Mouse (Mus musculus) forebrain, embryonic 16.5 days (tissue): ENCODE data around the gene Ubald1. TPM values are rescaled to one million over a fixed set of nuclear protein-coding genes. Genes with fewer than 3 reads are reported as not detected.

Experiments
- ATAC-seq: fragments of 200-750 bp; cut with Nextera tagmentation; 2 replicates; pipeline ENCODE4 v1.8.0; 2017; ENCODE audit warnings: mild to moderate bottlenecking, moderate library complexity
- H3K27ac ChIP-seq: fragments of 300-500 bp; sonication (generic); 2 replicates; pipeline ENCODE4 v1.5.1; 2014; ENCODE audit warnings: low read length, control low read depth
- H3K27me3 ChIP-seq: fragments of 300-500 bp; sonication (generic); replicated peaks from 2 replicates; pipeline ENCODE4 v1.6.1; 2014; ENCODE audit warnings: low read length; ENCODE audit not compliant: control insufficient read depth, insufficient read depth
- H3K36me3 ChIP-seq: fragments of 300-500 bp; sonication (generic); 2 replicates; pipeline ENCODE4 v1.6.1; 2014; ENCODE audit not compliant: control insufficient read depth, insufficient read depth
- H3K4me1 ChIP-seq: fragments of 300-500 bp; sonication (generic); replicated peaks from 2 replicates; pipeline ENCODE4 v1.6.1; 2014; ENCODE audit warnings: low read length; ENCODE audit not compliant: control insufficient read depth, insufficient read depth
- H3K4me2 ChIP-seq: fragments of 300-500 bp; sonication (generic); 2 replicates; pipeline ENCODE4 v1.6.1; 2014; ENCODE audit warnings: mild to moderate bottlenecking, low read length, control low read depth
- H3K4me3 ChIP-seq: fragments of 300-500 bp; sonication (generic); replicated peaks from 2 replicates; pipeline ENCODE4 v1.5.1; 2014; ENCODE audit warnings: mild to moderate bottlenecking, low read length, control low read depth
- H3K9ac ChIP-seq: fragments of 300-500 bp; sonication (generic); replicated peaks from 2 replicates; pipeline ENCODE4 v1.6.1; 2014; ENCODE audit warnings: low read depth, low read length, control low read depth
- H3K9me3 ChIP-seq: fragments of 300-500 bp; sonication (generic); 2 replicates; pipeline ENCODE4 v1.6.1; 2016; ENCODE audit warnings: low read length; ENCODE audit not compliant: control insufficient read depth
- WGBS: fragments of 180-500 bp; shearing (Covaris S2); extraction: QIAGEN DNeasy Blood & Tissue Kit; methylation state at CpG from one replicate; pipeline ENCODE4 v1.1.7; 2014; 5-methylcytosine and 5-hydroxymethylcytosine counted together
- polyA plus RNA-seq: library from polyadenylated mRNA; unstranded; fragments of >200 nt; fragmentation: Nextera tagmentation; extraction: Ambion mirVana; gene quantifications from 2 replicates; pipeline ENCODE4 v1.2.1, GENCODE M21; 2015

The Ubald1 gene
- polyA plus RNA-seq, 1 experiment from 2014 or later, result 51.8 TPM

DNA sequence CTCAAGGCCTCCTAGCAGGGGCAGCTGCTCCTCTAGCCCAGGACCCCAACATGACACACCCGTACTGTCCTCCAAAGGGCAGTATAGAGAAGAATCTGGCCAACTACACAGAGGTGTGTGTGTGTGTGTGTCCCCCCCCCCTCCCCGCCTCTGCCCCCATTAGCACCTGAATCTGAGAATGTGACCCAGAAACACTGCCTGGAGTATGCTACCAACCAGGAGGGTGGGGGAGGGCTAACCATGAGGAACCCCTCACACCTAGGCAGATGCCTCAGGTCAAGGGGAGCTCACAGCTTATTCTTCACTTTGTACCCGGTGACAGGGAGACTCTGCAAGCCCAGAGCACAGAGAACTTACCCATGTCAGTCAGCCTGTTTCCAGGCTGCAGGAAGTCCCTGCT is 2.4 kb downstream of the Ubald1 start:
- 80% methylated on average over 3 of the region's 3 CpGs for WGBS
- no peak for ATAC-seq
- H3K36me3 ChIP-seq, result no peaks in the 10 kb centered on the region
- peak overlapping the region; percentile 62 for H3K4me2 ChIP-seq
- peaks cover 33% of the 10 kb centered on the region for H3K4me1 ChIP-seq
- no peaks in the 10 kb centered on the region for H3K9me3 ChIP-seq
- peak overlapping the region; percentile 92; the same call in 1 of the 2 replicates for H3K4me3 ChIP-seq
- no peaks in the 10 kb centered on the region for H3K27me3 ChIP-seq
- H3K9ac ChIP-seq, result no peak overlapping the region
- H3K27ac ChIP-seq, result no peak overlapping the region

DNA sequence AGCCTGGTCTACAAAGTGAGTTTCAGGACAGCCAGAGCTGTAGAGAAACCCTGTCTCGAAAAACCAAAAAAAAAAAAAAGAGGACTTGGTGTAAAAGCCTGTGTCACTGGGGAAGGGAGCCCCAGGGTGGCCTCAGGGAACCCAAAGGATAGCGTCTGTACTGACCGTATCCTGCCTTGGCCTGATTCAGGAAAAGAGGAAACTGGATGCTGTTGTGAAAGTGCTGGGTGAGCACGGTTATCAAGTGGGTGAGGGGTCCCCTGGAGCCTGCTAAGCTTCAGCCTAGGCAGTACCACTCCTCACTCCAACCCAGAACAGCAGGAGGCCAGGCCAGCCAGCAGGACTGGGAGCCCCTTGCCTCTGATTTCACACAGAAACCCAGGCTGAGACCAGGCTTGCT is 2.9 kb downstream of the Ubald1 start:
- ATAC-seq, result no peak
- H3K9me3 ChIP-seq, result no peaks in the 10 kb centered on the region
- H3K27ac ChIP-seq, result no peak overlapping the region
- no peaks in the 10 kb centered on the region for H3K27me3 ChIP-seq
- WGBS, result 87% methylated on average over 4 of the region's 4 CpGs
- no peak overlapping the region for H3K4me3 ChIP-seq
- no peak overlapping the region for H3K9ac ChIP-seq
- peaks cover 33% of the 10 kb centered on the region for H3K4me1 ChIP-seq
- H3K36me3 ChIP-seq, result no peaks in the 10 kb centered on the region
- H3K4me2 ChIP-seq, result no peak overlapping the region

DNA sequence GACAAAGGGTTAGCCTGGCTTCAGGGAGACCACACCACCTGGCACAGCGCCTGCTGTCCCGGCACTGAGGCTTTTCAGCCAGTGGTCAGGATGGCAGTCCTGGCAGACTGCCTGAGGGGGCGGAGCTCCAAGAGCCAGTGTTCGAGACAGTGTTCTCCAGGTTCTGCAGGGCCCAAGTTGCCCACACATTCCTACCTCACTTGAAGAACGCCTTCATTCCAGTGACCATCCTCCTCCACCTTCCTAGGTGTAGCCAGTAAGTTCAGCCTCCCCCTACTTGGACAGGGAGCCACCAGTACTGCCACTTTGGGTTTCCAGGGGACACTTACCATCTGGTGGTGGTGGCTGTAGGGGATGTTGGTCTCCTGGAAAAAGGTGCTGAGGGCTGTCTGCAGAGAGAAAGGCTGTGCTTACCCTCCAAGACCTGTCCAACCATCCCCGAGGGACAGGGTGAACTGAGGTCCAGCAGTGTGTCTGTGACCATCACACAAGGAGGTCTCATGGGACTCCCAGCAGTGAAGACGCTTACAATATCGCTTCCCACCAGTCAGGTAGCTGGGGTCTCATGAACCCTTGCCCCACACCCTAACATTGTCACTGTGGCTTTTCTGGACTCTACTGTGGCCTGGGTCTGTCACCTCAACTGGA is 4.0 kb downstream of the Ubald1 start:
- ATAC-seq, result no peak
- 63% methylated on average over 8 of the region's 8 CpGs for WGBS
- Histone ChIP-seq H3K27ac (no peak overlapping the region), H3K4me2 (no peak overlapping the region), H3K9ac (no peak overlapping the region), H3K36me3 (no peaks in the 10 kb centered on the region), H3K4me3 (no peak overlapping the region), H3K9me3 (no peaks in the 10 kb centered on the region), H3K27me3 (no peaks in the 10 kb centered on the region), H3K4me1 (peaks cover 26% of the 10 kb centered on the region)

- no peak for ATAC-seq
- Histone ChIP-seq H3K27me3 (no peaks in the 10 kb centered on the region), H3K4me2 (no peak overlapping the region), H3K36me3 (no peaks in the 10 kb centered on the region), H3K27ac (no peak overlapping the region), H3K9ac (no peak overlapping the region), H3K4me1 (peaks cover 23% of the 10 kb centered on the region), H3K4me3 (no peak overlapping the region), H3K9me3 (no peaks in the 10 kb centered on the region)
- WGBS, result 82% methylated on average over 21 of the region's 23 CpGs
These were observed 4.7 kb downstream of the Ubald1 start for GRCm38 (mm10) chr16:4875198-4876032.

DNA sequence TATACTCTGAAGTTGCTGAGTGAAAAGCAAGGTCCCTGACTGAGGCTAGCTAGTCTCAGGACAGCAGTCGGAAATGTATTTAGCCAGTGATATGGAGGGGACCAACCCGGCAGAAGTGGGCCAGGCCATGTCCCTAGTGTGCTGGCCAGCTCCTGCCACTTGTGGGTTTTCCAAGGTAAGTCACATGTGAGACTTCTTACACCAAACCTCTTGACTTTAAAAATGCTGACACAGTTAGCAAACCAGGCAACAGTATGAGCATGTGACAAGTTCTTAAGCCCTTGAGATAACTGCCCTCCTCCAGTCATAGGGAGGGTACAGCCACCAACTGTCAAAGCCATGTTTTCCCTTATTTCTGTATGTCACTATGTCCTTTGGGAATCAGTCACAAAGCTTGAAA is 8.2 kb downstream of the Ubald1 start:
- Histone ChIP-seq H3K4me1 (peaks cover 9% of the 10 kb centered on the region), H3K4me3 (no peak overlapping the region), H3K27me3 (no peaks in the 10 kb centered on the region), H3K27ac (no peak overlapping the region), H3K4me2 (no peak overlapping the region), H3K9me3 (no peaks in the 10 kb centered on the region), H3K36me3 (no peaks in the 10 kb centered on the region), H3K9ac (no peak overlapping the region)
- no peak for ATAC-seq
- whole genome bisulfite sequencing, result 85% methylated on average over 2 of the region's 2 CpGs

- Histone ChIP-seq H3K4me2 (no peak overlapping the region), H3K36me3 (no peaks in the 10 kb centered on the region), H3K4me1 (no peaks in the 10 kb centered on the region; the same call in 1 of the 2 replicates), H3K9ac (no peak overlapping the region), H3K9me3 (no peaks in the 10 kb centered on the region), H3K27ac (no peak overlapping the region), H3K4me3 (no peak overlapping the region), H3K27me3 (no peaks in the 10 kb centered on the region)
- 98% methylated on average over 5 of the region's 5 CpGs for WGBS
- ATAC-seq, result no peak
These were observed 9.6 kb downstream of the Ubald1 start for GRCm38 (mm10) chr16:4870490-4870889.

- no peak overlapping the region for H3K9ac ChIP-seq
- H3K4me1 ChIP-seq, result no peaks in the 10 kb centered on the region
- no peaks in the 10 kb centered on the region for H3K9me3 ChIP-seq
- no peak overlapping the region for H3K4me2 ChIP-seq
- ATAC-seq, result no peak
- H3K27me3 ChIP-seq, result no peaks in the 10 kb centered on the region
- no peaks in the 10 kb centered on the region for H3K36me3 ChIP-seq
- no peak overlapping the region for H3K4me3 ChIP-seq
- 73% methylated on average over 7 of the region's 7 CpGs for whole genome bisulfite sequencing
- no peak overlapping the region for H3K27ac ChIP-seq
These were observed 13.9 kb downstream of the Ubald1 start for GRCm38 (mm10) chr16:4866101-4866695.

DNA sequence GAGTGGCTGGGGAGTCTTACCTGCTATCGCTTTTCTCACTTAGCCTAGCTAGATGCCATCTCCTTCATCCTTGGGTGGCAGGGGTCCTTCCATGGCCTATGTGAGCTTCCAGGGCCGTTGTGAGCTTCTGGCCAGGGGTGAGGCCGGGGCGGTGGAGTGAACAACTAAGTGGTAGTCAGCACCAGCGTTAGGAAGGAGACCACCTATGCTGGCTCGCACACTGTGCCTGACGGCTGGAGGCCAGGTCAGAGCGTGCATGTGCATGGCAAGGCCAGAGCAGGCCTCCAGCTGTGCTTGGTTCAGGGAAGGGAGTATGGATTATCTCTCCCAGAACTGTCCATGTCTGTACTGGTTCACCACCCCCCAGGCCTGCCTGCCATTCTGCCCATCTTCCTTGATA is 16.4 kb downstream of the Ubald1 start:
- no peaks in the 10 kb centered on the region for H3K36me3 ChIP-seq
- H3K27ac ChIP-seq, result no peak overlapping the region
- WGBS, result 89% methylated on average over 8 of the region's 8 CpGs
- H3K4me2 ChIP-seq, result no peak overlapping the region
- no peaks in the 10 kb centered on the region for H3K9me3 ChIP-seq
- ATAC-seq, result no peak
- no peak overlapping the region for H3K9ac ChIP-seq
- no peaks in the 10 kb centered on the region for H3K27me3 ChIP-seq
- no peaks in the 10 kb centered on the region for H3K4me1 ChIP-seq
- H3K4me3 ChIP-seq, result no peak overlapping the region

DNA sequence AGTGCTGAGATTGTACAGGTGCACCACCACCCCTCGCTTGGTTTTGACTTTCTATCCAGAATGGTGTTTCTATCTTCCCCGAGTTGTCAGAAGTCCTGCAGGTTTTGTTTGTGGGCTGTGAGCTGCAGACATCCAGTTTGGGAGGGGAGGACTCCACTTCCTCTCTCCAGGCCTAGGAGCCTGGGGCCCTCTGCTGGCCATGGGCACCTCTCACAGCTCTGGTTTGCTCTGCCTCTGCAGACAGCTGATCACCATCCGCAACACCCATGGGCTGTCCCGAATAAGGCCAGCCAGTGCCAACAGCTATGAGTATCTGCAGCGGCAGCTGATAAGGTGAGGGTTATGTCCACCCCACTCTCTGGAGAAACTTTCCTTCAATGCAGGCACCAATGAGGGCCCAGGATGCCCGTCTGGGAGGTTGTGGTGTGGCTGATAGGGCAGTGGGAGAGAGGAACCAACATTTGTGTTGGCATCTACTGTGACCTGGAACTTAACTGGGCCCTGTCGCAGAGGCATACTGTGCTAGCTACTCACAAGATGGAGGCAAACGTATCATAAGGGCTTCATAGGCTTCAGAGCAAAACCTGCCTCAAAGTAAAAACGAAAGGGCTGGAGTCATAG is 17.1 kb downstream of the Ubald1 start:
- Histone ChIP-seq H3K9me3 (no peaks in the 10 kb centered on the region), H3K9ac (no peak overlapping the region), H3K27me3 (no peaks in the 10 kb centered on the region), H3K36me3 (no peaks in the 10 kb centered on the region), H3K4me2 (no peak overlapping the region), H3K4me1 (no peaks in the 10 kb centered on the region), H3K4me3 (no peak overlapping the region), H3K27ac (no peak overlapping the region)
- WGBS, result 55% methylated on average over 9 of the region's 9 CpGs
- ATAC-seq, result peak; percentile 67; the same call in 1 of the 2 replicates
